Mouse (Mus musculus) cortical plate, adult 2 months (tissue): ENCODE measurements around the gene Gm49601. TPM values are rescaled to one million over a fixed set of nuclear protein-coding genes. Genes with fewer than 3 reads are reported as not detected.
A peak's percentile ranks its signal among the peaks of the same experiment; 100 is the strongest.

ENCODE experiments used
- H3K27ac ChIP-seq: fragments of 200-500 bp; 2 replicates; pipeline ENCODE4 v1.5.1; 2012; ENCODE audit warnings: low read length, control low read depth, inconsistent platforms; ENCODE audit not compliant: insufficient read depth
- H3K4me1 ChIP-seq: fragments of 200-500 bp; 2 replicates; pipeline ENCODE4 v1.6.1; 2011; ENCODE audit warnings: low read length; ENCODE audit not compliant: control insufficient read depth, insufficient read depth
- H3K4me3 ChIP-seq: fragments of 200-500 bp; 2 replicates; pipeline ENCODE4 v1.5.1; 2011; ENCODE audit warnings: mild to moderate bottlenecking, low read length, control low read depth; ENCODE audit not compliant: insufficient read depth
- CTCF ChIP-seq: fragments of 200-500 bp; IDR thresholded peaks from 2 replicates; pipeline ENCODE4 v1.5.1; 2011; ENCODE audit warnings: mild to moderate bottlenecking, control low read depth, low read length; ENCODE audit not compliant: insufficient read depth; ENCODE audit errors: extremely low read depth
- POLR2A ChIP-seq: fragments of 200-500 bp; IDR thresholded peaks from 2 replicates; pipeline ENCODE4 v1.6.1; 2011; ENCODE audit warnings: mild to moderate bottlenecking, low read length, control low read depth; ENCODE audit not compliant: insufficient read depth; ENCODE audit errors: extremely low read depth
- polyA plus RNA-seq: library from polyadenylated mRNA; depleted of rRNA; stranded (reverse); fragments of >200 nt; gene quantifications from 2 replicates; pipeline ENCODE4 v1.2.3, GENCODE M21; 2012; rRNA removed

Gene Gm49601
- polyA plus RNA-seq, 1 experiment, result 156 TPM

DNA sequence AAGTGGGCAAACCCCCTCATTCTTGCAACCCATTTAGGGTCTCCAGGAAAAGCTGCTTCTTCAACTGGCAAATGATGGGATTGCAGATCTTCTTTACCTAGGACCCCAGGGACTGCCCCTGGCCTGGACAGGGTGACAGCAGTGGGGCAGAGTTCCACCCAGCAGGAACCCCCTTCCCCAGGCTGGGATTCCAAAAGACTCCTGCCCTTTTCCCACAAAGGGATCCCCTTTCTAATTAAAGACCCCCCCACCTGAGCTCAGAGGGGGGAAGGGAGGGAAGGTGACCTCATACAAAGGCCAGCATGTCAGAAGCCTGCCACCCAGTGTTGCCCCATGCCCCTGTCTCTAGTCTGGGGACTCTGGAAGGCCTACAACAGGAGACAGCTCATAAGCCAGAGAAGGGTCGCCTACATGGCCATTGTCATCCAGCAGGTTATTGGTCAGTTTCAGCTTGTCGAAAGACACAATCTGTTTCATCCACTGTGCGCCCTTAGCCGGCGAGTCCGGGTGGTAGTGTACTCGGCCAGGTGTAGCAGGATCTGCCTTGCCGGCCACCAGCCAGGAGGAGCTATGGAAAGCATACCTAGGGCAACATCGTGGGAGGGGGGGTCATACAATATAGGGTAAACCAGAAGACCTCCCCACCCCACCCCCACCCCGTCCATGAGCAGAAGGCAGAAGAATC lies 42.4 kb downstream of the Gm49601 start:
- H3K4me1 ChIP-seq, result no peaks in the 10 kb centered on the region
- TF ChIP-seq POLR2A, result no peak
- no peak for TF ChIP-seq CTCF
- no peak overlapping the region for H3K27ac ChIP-seq
- no peak overlapping the region for H3K4me3 ChIP-seq

GRCm38 (mm10) chr16:18583169-18583568 lies 43.1 kb downstream of the Gm49601 start:
- H3K27ac ChIP-seq, result no peak overlapping the region
- no peaks in the 10 kb centered on the region for H3K4me1 ChIP-seq
- TF ChIP-seq POLR2A (no peak), CTCF (no peak)
- H3K4me3 ChIP-seq, result no peak overlapping the region

DNA sequence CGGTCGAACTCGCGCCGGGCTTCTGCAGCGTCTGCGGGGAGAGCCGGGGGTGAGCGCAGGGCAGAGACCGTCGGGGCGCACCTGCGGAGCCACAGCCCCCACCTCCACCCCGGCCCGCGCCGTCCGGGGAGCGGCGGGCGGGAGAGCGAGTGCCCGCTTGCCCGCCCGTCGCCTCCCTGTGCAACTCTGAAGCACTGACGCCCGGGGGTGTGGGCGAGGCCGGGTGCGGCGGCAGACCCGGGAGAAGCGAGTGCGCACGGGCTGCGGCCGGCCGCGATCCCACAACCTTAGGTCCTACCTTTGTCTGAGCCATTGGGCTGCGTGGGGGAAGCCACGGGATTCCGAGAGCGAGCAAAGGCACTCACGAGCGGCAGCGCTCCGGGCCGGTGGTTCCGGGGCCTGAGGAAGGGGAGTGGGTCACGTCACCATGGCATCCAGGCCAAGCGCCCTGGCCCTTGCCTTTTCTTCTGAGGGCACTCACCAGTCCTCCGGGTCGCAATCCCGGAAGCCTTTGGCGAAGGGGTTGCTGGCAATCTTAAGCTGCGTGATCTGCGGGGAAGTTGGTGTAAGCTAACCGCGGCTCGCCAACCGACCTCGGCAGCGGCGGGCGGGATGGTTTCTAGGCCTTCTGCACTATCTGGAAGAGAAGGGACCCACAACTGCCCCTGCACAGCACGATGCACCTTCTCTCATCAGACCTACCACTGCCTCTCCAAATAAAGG lies 43.6 kb downstream of the Gm49601 start:
- H3K4me1 ChIP-seq, result no peaks in the 10 kb centered on the region
- H3K4me3 ChIP-seq, result no peak overlapping the region
- TF ChIP-seq CTCF (no peak), POLR2A (no peak)

GRCm38 (mm10) chr16:18581623-18582205 lies 44.5 kb downstream of the Gm49601 start:
- Histone ChIP-seq H3K4me3 (0 out of 2 replicates have a peak overlapping the region, but pooled peaks have one; percentile 16), H3K27ac (no peak overlapping the region), H3K4me1 (no peaks in the 10 kb centered on the region)
- no peak for TF ChIP-seq POLR2A
- TF ChIP-seq CTCF, result no peak

More for the DNA sequence above, 43.6 kb downstream of the Gm49601 start:
- no peak overlapping the region for H3K27ac ChIP-seq

DNA sequence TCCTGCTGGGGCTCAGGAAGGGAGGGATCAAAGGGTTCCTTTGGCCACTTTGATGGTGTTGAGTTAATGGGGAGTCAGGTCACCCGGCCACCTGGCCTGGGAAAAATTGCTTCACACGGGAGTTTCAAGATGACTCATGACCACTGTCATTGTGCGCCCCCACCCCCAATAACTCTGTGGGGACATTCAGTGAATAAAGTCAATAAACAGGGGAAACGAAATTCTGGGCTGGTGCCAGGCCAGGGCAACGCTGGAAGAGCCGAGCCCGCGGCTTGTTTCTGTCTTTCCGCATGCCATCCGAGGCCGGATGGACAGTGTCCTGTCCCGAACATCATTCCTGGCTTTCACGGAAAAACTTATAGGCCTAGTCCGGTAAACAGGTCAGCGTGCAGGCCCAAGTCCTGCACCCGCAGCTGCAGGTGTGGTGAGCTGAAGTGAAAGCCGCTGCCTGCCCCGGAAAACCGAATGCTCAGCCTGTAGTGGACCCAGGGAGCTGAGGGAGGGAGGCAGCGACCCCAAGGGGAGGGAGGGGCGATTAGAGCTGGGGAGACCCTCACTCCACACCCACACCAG lies 45.1 kb downstream of the Gm49601 start:
- Histone ChIP-seq H3K4me3 (0 out of 2 replicates have a peak overlapping the region, but pooled peaks have one; percentile 16), H3K4me1 (no peaks in the 10 kb centered on the region), H3K27ac (no peak overlapping the region)
- TF ChIP-seq CTCF, result no peak
- no peak for TF ChIP-seq POLR2A

GRCm38 (mm10) chr16:18580389-18580788 lies 45.8 kb downstream of the Gm49601 start:
- no peak for TF ChIP-seq POLR2A
- no peak for TF ChIP-seq CTCF
- H3K4me3 ChIP-seq, result no peak overlapping the region
- no peaks in the 10 kb centered on the region for H3K4me1 ChIP-seq
- no peak overlapping the region for H3K27ac ChIP-seq

DNA sequence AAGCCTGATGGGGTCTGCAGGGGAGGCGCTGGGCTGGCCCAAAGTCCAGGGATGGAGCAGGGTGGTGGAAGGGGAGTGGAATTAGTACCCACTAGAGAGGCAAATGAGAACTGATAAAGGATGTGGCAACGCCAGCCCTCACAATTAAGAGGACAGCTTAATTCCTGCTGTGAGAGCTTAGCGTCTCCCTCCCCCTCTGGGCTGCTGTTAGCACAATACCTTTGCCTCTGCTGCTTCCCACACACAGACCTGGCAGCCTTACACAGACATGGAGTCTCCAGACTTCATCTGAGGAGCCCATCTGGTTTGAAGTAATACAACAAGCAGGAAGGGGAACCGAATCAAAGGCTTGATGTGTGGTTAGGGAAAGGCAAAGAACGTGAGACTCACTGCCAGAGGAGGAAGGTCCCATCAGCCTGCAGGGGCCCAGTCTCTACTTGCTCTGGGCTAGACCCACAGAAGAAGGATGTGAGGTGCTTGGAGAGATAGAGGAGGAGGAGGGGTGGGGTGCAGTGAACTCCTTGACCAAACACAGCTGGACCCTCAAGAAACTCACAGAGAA lies 48.5 kb downstream of the Gm49601 start:
- H3K4me1 ChIP-seq, result no peaks in the 10 kb centered on the region
- H3K27ac ChIP-seq, result no peak overlapping the region
- no peak for TF ChIP-seq CTCF
- TF ChIP-seq POLR2A, result no peak
- no peak overlapping the region for H3K4me3 ChIP-seq

DNA sequence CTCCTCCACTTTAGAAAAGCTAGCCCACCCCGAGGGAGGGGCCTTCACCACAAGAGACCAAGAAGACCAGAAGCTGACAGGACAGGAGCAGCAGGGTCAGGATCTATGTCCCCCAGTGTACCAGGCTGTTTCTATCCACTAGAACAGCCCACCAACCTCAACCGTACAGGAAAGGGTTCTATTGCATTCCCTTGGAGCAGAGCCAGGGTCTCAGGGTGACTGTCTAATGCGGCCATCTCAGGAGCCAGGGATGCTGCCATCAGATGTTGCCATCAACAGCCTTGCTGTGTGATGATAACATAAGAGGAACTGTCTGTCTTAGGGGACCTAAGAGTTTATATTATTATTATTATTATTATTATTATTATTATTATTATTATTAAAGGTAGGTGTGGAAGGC lies 49.2 kb downstream of the Gm49601 start:
- TF ChIP-seq CTCF (no peak), POLR2A (no peak)
- Histone ChIP-seq H3K27ac (no peak overlapping the region), H3K4me3 (no peak overlapping the region), H3K4me1 (no peaks in the 10 kb centered on the region)

GRCm38 (mm10) chr16:18574196-18574595 lies 52.0 kb downstream of the Gm49601 start:
- TF ChIP-seq CTCF (no peak), POLR2A (no peak)
- Histone ChIP-seq H3K4me3 (no peak overlapping the region), H3K27ac (no peak overlapping the region), H3K4me1 (no peaks in the 10 kb centered on the region)

Other genes with a start within 250 kb of the Gm49601 start
- 22.4 and 29.5 TPM in 2 replicates for gene Txnrd2, start 200.0 kb downstream of the Gm49601 start, polyA plus RNA-seq
- gene Comt, start 199.6 kb downstream of the Gm49601 start, polyA plus RNA-seq, result 150 and 155 TPM in 2 replicates
- gene Gnb1l, start 127.7 kb downstream of the Gm49601 start, polyA plus RNA-seq, result 5.7 and 7.8 TPM in 2 replicates
- 3.8 and 4.2 TPM in 2 replicates for gene Rtl10, start 127.5 kb downstream of the Gm49601 start, polyA plus RNA-seq
- gene Tbx1, start 35.8 kb downstream of the Gm49601 start, polyA plus RNA-seq, result 2.1 and 3.6 TPM in 2 replicates
- gene Gp1bb, start 4.0 kb downstream of the Gm49601 start, polyA plus RNA-seq, result 4.5 and 4.6 TPM in 2 replicates
- 999 TPM in 2 replicates for gene Sept5, start 3.5 kb upstream of the Gm49601 start, polyA plus RNA-seq
- 88.0 and 88.9 TPM in 2 replicates for gene Cldn5, start 150.4 kb upstream of the Gm49601 start, polyA plus RNA-seq
- 82.7 and 85.3 TPM in 2 replicates for gene Ufd1, start 185.4 kb upstream of the Gm49601 start, polyA plus RNA-seq
- gene Cdc45, start 185.6 kb upstream of the Gm49601 start, polyA plus RNA-seq, result 2.5 and 2.9 TPM in 2 replicates
- gene 2510002D24Rik, start 210.2 kb upstream of the Gm49601 start, polyA plus RNA-seq, result 52.8 and 53.3 TPM in 2 replicates
- gene Gm28539, start 210.2 kb upstream of the Gm49601 start, polyA plus RNA-seq, result 0.45 TPM in 1 of 2 replicates, not detected in the other